Mouse (Mus musculus): ENCODE measurements around the gene Pomt1.
A peak's percentile ranks its signal among the peaks of the same experiment; 100 is the strongest.

The Pomt1 gene

GRCm38 (mm10) chr2:32235886-32236759 is at the start of gene Pomt1:
Pomt1 (plus strand) TSS chr2:32236590.
- DNase-seq (ENCODE audit: low read depth), result peak; percentile 97

- no peak for DNase-seq (ENCODE audit: low read depth)
These were observed 49.3 kb upstream of the Pomt1 start for GRCm38 (mm10) chr2:32187019-32187551.

- no peak for DNase-seq (ENCODE audit: low read depth)
These were observed 48.7 kb upstream of the Pomt1 start for GRCm38 (mm10) chr2:32187649-32188048.

GRCm38 (mm10) chr2:32189060-32189681 is 47.2 kb upstream of the Pomt1 start:
- DNase-seq (ENCODE audit: low read depth), result no peak

DNA sequence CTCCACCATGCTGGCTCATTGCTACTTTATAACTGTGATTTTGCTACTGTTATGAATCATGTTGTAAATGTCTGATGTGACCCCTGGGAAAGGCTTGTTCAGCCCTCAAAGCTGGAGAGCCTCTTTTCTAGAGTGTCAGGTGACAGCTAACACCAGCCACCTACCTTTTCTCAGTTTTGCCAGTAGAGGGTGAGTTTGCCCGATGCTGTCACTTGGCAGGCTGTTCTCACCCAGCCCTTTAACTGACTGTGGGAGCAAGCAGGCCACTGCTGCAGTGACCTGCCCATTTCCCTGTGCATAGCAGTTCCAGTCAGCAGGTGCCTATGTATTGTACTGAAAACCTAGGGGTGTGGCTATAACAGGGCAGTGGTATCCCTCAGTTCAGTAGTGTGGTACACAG is 45.8 kb upstream of the Pomt1 start:
- no peak for DNase-seq (ENCODE audit: low read depth)

GRCm38 (mm10) chr2:32191872-32192507 is 44.4 kb upstream of the Pomt1 start:
- peak; percentile 83 for DNase-seq (ENCODE audit: low read depth)

- DNase-seq (ENCODE audit: low read depth), result no peak
These were observed 37.4 kb upstream of the Pomt1 start for GRCm38 (mm10) chr2:32198977-32199376.

GRCm38 (mm10) chr2:32200033-32200432 is 36.4 kb upstream of the Pomt1 start:
- no peak for DNase-seq (ENCODE audit: low read depth)

- DNase-seq (ENCODE audit: low read depth), result no peak
These were observed 35.7 kb upstream of the Pomt1 start for GRCm38 (mm10) chr2:32200712-32201111.

GRCm38 (mm10) chr2:32201527-32201926 is 34.9 kb upstream of the Pomt1 start:
- no peak for DNase-seq (ENCODE audit: low read depth)

DNA sequence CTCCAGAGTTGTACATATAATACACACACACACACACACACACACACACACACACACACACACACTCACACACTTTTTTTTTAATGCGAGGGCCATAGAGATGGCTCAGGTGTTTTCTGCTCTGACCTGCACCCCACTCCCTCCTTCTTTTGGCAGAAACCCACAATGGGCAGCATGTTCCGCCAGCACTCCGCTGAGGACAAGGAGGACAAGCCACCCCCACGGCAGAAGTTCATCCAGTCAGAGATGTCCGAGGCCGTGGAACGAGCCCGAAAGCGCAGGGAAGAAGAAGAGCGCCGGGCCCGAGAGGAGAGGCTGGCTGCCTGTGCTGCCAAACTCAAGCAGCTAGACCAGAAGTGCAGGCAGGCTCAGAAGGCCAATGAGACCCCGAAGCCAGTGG is 32.5 kb upstream of the Pomt1 start:
- no peak for DNase-seq (ENCODE audit: low read depth)

GRCm38 (mm10) chr2:32207682-32208081 is 28.7 kb upstream of the Pomt1 start:
- no peak for DNase-seq (ENCODE audit: low read depth)

DNA sequence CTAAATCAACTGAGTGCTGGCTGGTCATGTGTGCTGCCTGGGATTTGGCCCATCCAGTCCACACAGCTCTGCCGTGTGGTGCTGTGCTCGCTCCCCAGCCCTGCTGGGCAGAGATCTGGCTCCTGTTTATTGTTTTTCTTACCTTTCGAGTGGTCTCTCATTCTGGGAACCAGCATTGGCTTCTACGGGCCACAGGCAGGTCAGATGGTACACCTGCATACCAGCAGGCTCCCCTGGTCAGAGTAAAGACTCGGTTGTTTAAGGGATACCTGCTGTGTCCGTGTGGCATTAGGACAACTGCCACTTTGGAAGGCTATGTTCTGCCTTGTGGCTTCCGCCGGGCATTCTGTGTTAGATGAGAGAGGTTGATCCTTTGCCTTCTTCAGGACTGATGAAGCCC is 24.7 kb upstream of the Pomt1 start:
- no peak for DNase-seq (ENCODE audit: low read depth)

DNA sequence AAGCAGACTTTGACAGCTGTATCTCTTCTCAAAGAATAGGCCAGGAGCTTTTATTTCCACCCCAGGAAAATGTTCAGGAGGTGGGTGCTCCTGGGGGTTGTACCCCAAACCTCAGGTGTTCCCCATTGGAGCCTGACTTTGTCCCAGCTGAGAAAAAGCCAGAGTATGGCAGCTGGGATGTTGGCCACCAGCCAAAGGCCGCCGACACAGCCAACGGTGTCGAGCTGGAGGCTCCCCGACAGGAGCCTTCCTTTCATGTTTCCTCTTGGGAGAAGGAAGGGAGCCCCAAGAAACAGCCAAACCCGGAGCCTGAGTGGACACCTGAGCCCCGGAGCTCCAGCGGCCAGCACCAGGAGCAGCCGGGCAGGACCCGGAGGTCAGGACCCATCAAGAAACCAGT is 23.4 kb upstream of the Pomt1 start:
- DNase-seq (ENCODE audit: low read depth), result no peak

- no peak for DNase-seq (ENCODE audit: low read depth)
These were observed 20.8 kb upstream of the Pomt1 start for GRCm38 (mm10) chr2:32215576-32215975.

DNA sequence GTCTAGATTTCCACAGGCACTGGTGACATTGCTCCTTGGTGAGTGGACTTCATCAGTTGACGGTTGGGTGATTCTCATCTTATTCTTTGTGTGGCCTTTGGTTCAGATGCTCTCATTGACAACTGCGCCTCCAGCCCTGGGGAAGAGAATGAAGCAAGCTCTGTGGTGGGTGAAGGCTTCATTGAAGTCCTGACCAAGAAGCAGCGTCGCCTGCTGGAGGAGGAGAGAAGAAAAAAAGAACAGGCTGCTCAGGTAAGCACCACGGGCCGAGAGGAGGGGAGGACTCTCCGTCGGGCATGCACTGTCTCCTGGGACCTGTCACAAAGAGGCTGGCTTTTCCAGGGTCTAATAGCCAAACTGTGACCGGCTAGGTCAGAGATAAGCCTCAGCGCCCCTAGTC is 19.9 kb upstream of the Pomt1 start:
- no peak for DNase-seq (ENCODE audit: low read depth)

DNA sequence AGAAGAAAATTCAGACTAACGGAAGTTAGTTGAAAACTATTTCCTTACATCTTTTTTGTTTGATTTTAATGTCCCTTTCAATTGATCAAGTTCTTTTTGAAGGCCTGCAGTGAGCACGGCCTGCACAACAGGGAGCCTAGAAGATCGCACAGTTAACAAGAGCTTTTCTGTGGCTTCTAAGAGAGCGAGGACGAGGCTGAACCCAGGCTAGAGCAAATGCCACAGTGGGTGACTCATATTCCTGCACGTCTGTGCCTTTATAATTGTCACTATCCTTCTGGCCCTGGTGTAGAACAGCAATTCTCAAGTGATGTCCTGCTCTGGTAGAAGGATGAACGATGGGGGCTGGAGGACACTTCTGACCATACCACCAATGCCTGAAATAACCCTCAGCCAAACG is 18.7 kb upstream of the Pomt1 start:
- DNase-seq (ENCODE audit: low read depth), result no peak

DNA sequence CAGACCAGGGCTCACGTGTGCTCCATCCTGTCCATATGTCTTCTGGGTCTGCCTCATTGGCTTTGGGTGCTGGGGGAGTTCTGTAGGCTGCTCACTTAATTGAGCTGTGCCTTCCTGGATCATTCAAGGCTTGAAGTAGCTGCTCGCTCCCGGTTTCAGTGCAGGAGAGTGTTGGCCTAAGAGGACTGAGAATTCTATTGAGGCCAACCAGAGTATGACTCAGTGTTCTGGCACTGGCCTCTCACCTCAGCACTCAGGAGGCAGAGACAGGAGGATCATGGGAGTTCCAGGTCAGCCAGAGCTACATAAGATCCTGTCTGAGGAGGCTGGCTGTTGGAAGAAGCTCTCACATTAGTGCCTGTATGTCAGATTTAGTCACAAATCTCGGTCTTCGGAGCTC is 18.3 kb upstream of the Pomt1 start:
- no peak for DNase-seq (ENCODE audit: low read depth)

DNA sequence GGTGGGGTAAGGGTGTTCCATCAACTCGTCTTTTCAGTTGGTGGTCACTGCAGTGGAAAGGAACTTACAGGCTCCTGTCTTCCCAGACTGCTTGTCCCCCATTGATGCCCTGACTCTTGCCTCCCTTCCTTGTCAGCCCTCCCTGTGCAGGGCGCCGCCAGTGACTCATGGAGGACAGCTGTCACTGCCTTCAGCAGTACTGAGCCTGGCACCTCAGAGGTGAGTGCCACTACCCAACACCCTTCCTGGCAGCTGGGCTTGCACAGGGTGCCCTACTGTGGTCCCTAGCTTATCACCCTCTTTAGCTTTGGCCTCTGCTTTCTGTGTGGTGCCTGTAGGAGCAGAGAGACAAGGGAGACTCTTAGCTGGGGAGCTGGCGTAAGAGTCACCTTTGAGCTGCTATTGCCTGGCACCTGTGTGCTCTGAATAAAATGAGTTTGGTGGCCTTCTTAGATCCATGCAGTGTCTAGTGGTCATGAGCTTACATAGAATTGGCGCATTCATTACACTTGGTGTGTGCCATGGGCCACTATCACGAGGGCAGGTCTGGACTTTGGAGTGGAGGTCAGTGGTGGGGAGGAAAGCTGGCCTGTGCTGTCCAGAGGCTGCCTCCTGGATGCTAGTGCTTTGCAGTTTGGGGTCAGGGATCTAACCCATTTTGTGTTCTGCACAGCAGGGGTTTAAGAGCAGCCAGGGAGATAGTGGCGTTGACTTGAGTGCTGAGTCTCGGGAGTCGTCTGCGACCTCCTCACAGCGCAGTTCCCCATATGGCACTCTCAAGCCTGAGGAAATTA is 17.7 kb upstream of the Pomt1 start:
- no peak for DNase-seq (ENCODE audit: low read depth)

- DNase-seq (ENCODE audit: low read depth), result no peak
These were observed 16.9 kb upstream of the Pomt1 start for GRCm38 (mm10) chr2:32219501-32219900.

DNA sequence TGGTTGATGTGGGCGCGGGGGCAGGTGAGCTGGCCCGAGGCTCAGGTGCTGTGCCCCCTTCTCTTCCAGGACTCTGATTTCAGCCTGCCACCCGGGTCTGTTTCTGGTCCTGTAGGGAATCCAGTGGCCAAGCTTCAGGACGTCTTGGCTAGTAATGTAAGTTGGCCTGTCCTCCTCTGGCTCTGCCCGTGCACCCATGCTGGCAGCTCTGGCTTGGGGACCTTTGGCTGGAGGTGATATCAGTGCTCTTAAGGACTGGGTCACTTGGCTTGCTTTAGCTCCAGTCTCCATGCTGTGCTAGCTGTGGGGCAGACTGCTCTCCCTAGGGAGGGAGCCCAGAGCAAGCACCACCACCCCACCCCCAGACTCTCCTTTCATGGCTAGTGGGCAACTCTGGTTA is 16.4 kb upstream of the Pomt1 start:
- no peak for DNase-seq (ENCODE audit: low read depth)

GRCm38 (mm10) chr2:32220969-32221368 is 15.4 kb upstream of the Pomt1 start:
- DNase-seq (ENCODE audit: low read depth), result no peak

Data from naive thymus-derived CD4-positive, alpha-beta T cell, adult 2 months (primary cell).